Mouse (Mus musculus): ENCODE measurements around the gene Ncoa4. TPM values are rescaled to one million over a fixed set of nuclear protein-coding genes. Genes with fewer than 3 reads are reported as not detected.
A peak's percentile ranks its signal among the peaks of the same experiment; 100 is the strongest.
"Not testable (repeated sequence)": the region's sequence is repeated elsewhere in the genome, so short reads cannot be mapped to it uniquely, and the experiment has no call there.

The Ncoa4 gene
- polyA plus RNA-seq, 1 experiment from 2014 or later: 70.7 TPM

- 92% methylated on average over 11 of the region's 11 CpGs for WGBS
- H3K4me1 ChIP-seq: peaks cover 39% of the 10 kb centered on the region
- H3K9me3 ChIP-seq: no peaks in the 10 kb centered on the region
- no peak overlapping the region for H3K27ac ChIP-seq (replicated peaks)
- no peaks in the 10 kb centered on the region for H3K27me3 ChIP-seq (replicated peaks; ENCODE audit: low read depth, poor library complexity, severe bottlenecking)
- no peak for DNase-seq (ENCODE audit: low spot score)
- H3K36me3 ChIP-seq (replicated peaks): no peaks in the 10 kb centered on the region
- H3K4me3 ChIP-seq: no peak overlapping the region
Measured at GRCm38 (mm10) chr14:32163203-32163888, 3.7 kb downstream of the Ncoa4 start.

GRCm38 (mm10) chr14:32164173-32165051 lies 4.7 kb downstream of the Ncoa4 start:
- H3K9me3 ChIP-seq: no peaks in the 10 kb centered on the region
- no peaks in the 10 kb centered on the region for H3K36me3 ChIP-seq (replicated peaks)
- peaks cover 34% of the 10 kb centered on the region for H3K4me1 ChIP-seq
- H3K27ac ChIP-seq (replicated peaks): no peak overlapping the region
- H3K4me3 ChIP-seq: no peak overlapping the region
- no peaks in the 10 kb centered on the region for H3K27me3 ChIP-seq (replicated peaks; ENCODE audit: low read depth, poor library complexity, severe bottlenecking)
- 82% methylated on average over 8 of the region's 8 CpGs for WGBS
- DNase-seq (ENCODE audit: low spot score): no peak

DNA sequence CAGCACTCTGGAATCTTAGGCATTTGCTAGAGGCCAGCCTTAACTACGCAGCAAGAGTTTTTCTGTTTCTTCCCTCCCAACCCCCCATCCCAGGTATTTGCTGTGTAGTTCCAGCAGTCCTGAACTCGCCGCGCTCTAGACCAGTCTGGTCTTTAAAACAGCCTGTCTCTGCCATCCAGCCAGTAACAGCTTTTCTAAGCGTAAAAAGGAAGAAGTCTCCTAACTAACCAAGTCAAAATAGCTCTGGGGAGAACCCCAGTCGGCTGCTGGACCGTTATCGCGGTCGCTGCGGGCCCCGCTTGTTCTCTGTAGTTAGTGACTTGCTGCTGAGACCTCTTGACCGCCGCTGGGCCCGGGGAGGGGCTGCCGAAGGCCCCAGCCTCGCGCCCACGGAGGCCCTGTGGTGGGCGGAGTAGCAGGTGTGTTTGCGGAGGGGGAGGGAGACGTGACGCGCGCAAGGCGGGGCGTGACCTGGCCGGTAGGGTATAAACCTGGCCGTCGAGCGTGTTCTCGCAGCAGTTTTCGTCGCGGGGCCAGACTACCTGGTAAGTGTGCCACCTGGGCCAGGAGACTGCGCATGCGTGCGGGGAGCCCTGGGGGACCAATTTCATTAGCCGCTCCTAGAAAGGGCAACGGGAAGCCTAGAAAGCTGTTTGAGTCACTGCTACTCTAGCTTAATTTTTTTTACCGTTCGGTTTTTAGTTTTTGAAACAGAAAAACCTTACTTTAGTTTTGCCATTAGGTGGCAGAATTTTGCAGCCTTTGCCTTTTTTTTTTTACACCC lies 5.8 kb downstream of the Ncoa4 start:
- H3K4me3 ChIP-seq: peak overlapping the region; percentile 70
- H3K36me3 ChIP-seq (replicated peaks): no peaks in the 10 kb centered on the region
- H3K4me1 ChIP-seq: peaks cover 30% of the 10 kb centered on the region
- under 1% methylated on average over 42 of the region's 42 CpGs for WGBS
- peak overlapping the region; percentile 84 for H3K27ac ChIP-seq (replicated peaks)
- DNase-seq (ENCODE audit: low spot score): peak; percentile 86
- H3K27me3 ChIP-seq (replicated peaks; ENCODE audit: low read depth, poor library complexity, severe bottlenecking): no peaks in the 10 kb centered on the region
- H3K9me3 ChIP-seq: no peaks in the 10 kb centered on the region

- Histone ChIP-seq H3K4me3 (peak overlapping the region; percentile 70), H3K27me3 (replicated peaks; ENCODE audit: low read depth, poor library complexity, severe bottlenecking) (no peaks in the 10 kb centered on the region), H3K4me1 (peaks cover 25% of the 10 kb centered on the region), H3K27ac (replicated peaks) (no peak overlapping the region), H3K9me3 (no peaks in the 10 kb centered on the region), H3K36me3 (replicated peaks) (peaks cover 3% of the 10 kb centered on the region)
- WGBS: 70% methylated on average over 2 of the region's 2 CpGs
- no peak for DNase-seq (ENCODE audit: low spot score)
Measured at GRCm38 (mm10) chr14:32166062-32166441, 6.4 kb downstream of the Ncoa4 start.

DNA sequence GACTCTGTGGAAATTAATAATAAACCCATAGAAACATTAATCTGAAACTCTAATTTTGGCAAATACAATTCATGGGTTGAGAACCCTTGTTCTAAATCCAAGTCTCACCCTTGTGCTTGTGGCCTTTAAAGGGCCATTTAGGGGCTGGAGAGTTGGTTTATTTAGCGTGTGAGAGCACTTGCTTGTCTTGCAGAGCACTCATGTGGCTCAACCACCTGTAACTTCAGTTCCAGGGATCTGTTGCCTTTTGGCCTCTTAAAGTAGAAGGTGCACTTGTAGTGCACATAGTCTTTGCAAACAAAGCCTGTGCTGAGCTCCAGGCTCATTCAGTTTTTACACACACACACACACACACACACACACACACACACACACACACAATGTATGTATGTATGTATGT lies 7.2 kb downstream of the Ncoa4 start:
- no peaks in the 10 kb centered on the region for H3K27me3 ChIP-seq (replicated peaks; ENCODE audit: low read depth, poor library complexity, severe bottlenecking)
- peaks cover 19% of the 10 kb centered on the region for H3K4me1 ChIP-seq
- peaks cover 9% of the 10 kb centered on the region for H3K36me3 ChIP-seq (replicated peaks)
- no peaks in the 10 kb centered on the region for H3K9me3 ChIP-seq
- no peak overlapping the region for H3K27ac ChIP-seq (replicated peaks)
- WGBS: 89% methylated on average over 1 of the region's 1 CpGs
- H3K4me3 ChIP-seq: peak overlapping the region; percentile 70; the same call in 1 of the 2 replicates
- no peak for DNase-seq (ENCODE audit: low spot score)

DNA sequence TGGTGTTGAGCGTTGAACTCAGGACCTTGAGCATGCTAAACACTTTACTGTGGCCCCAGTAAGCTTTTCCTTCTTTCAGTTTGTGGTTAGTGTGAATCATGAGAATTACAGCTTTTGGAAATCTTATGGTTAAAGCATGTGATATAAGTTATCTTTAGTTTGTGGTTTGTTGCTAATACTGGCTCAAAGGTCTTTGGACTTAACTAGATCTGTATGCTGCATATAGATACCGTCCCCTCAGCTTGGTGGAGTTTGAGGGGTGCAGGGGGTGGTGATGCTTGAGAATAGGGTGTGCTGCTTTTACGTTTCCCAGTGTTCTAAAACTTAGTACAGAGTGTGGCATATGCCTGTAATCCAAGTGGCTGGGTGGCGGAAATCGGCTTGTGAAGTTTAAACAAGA lies 7.7 kb downstream of the Ncoa4 start:
- Histone ChIP-seq H3K4me3 (0 out of 2 replicates have a peak overlapping the region, but pooled peaks have one; percentile 70), H3K27ac (replicated peaks) (no peak overlapping the region), H3K4me1 (peaks cover 19% of the 10 kb centered on the region), H3K27me3 (replicated peaks; ENCODE audit: low read depth, poor library complexity, severe bottlenecking) (no peaks in the 10 kb centered on the region), H3K36me3 (replicated peaks) (peaks cover 13% of the 10 kb centered on the region), H3K9me3 (no peaks in the 10 kb centered on the region)
- no peak for DNase-seq (ENCODE audit: low spot score)
- WGBS: 91% methylated on average over 5 of the region's 5 CpGs

GRCm38 (mm10) chr14:32168653-32169231 lies 9.1 kb downstream of the Ncoa4 start:
- no peaks in the 10 kb centered on the region for H3K27me3 ChIP-seq (replicated peaks; ENCODE audit: low read depth, poor library complexity, severe bottlenecking)
- H3K9me3 ChIP-seq: no peaks in the 10 kb centered on the region
- H3K4me3 ChIP-seq: no peak overlapping the region
- H3K4me1 ChIP-seq: peaks cover 19% of the 10 kb centered on the region
- DNase-seq (ENCODE audit: low spot score): no peak
- peaks cover 25% of the 10 kb centered on the region for H3K36me3 ChIP-seq (replicated peaks)
- no peak overlapping the region; the same call in 1 of the 2 replicates for H3K27ac ChIP-seq (replicated peaks)
- WGBS: 81% methylated on average over 3 of the region's 3 CpGs

DNA sequence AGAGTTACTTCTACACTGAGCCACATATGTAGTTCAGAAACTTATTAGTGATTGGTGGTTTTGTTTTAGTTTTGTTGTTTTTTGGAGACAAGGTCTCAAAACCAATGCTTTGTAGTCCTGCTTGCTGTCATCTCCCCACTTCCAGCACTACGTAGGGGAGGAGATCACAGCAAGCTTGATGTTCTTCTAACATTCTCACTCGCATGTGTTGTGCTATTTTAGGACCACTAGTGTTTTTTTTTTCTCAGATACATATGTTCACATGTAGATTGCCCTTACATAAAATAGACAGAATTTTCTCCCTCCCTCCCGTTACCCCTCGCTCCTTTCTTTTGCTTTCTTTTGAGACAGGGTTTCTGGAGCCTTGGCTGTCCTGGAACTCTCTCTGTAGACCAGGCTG lies 10.5 kb downstream of the Ncoa4 start:
- Histone ChIP-seq H3K4me1 (peaks cover 9% of the 10 kb centered on the region), H3K36me3 (replicated peaks) (peaks cover 38% of the 10 kb centered on the region), H3K27me3 (replicated peaks; ENCODE audit: low read depth, poor library complexity, severe bottlenecking) (no peaks in the 10 kb centered on the region), H3K4me3 (no peak overlapping the region), H3K27ac (replicated peaks) (no peak overlapping the region), H3K9me3 (no peaks in the 10 kb centered on the region)
- DNase-seq (ENCODE audit: low spot score): no peak
- WGBS: 89% methylated on average over 4 of the region's 4 CpGs

- peaks cover 63% of the 10 kb centered on the region for H3K36me3 ChIP-seq (replicated peaks)
- no peaks in the 10 kb centered on the region for H3K9me3 ChIP-seq
- no peak overlapping the region for H3K27ac ChIP-seq (replicated peaks)
- WGBS: 90% methylated on average over 2 of the region's 2 CpGs
- H3K4me1 ChIP-seq: no peaks in the 10 kb centered on the region
- H3K4me3 ChIP-seq: no peak overlapping the region
- H3K27me3 ChIP-seq (replicated peaks; ENCODE audit: low read depth, poor library complexity, severe bottlenecking): no peaks in the 10 kb centered on the region
- DNase-seq (ENCODE audit: low spot score): no peak
Measured at GRCm38 (mm10) chr14:32175310-32175709, 15.6 kb downstream of the Ncoa4 start.

DNA sequence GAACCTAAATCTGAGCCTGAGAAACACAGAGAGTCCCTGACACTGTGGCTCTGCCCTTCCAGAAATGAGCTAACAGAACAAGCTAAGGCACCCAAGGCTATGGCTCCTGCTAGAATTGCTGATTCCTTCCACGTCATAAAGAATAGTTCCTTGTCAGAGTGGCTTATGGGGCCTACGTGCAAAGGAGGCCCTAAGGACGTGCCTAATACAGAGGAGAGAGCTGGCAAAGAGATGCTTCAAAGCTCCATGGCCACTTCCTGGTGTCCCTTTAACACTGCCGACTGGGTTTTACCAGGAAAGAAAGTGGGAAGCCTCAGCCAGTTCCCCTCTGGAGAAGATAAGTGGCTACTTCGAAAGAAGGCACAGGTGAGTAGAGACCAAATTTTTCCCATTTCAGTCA lies 16.9 kb downstream of the Ncoa4 start:
- not testable (repeated sequence) for DNase-seq (ENCODE audit: low spot score); H3K9me3 ChIP-seq; H3K27me3 ChIP-seq (replicated peaks; ENCODE audit: low read depth, poor library complexity, severe bottlenecking); H3K27ac ChIP-seq (replicated peaks); H3K4me1 ChIP-seq; H3K4me3 ChIP-seq
- H3K36me3 ChIP-seq (replicated peaks): peaks cover 69% of the 10 kb centered on the region
- WGBS: 86% methylated on average over 5 of the region's 5 CpGs

DNA sequence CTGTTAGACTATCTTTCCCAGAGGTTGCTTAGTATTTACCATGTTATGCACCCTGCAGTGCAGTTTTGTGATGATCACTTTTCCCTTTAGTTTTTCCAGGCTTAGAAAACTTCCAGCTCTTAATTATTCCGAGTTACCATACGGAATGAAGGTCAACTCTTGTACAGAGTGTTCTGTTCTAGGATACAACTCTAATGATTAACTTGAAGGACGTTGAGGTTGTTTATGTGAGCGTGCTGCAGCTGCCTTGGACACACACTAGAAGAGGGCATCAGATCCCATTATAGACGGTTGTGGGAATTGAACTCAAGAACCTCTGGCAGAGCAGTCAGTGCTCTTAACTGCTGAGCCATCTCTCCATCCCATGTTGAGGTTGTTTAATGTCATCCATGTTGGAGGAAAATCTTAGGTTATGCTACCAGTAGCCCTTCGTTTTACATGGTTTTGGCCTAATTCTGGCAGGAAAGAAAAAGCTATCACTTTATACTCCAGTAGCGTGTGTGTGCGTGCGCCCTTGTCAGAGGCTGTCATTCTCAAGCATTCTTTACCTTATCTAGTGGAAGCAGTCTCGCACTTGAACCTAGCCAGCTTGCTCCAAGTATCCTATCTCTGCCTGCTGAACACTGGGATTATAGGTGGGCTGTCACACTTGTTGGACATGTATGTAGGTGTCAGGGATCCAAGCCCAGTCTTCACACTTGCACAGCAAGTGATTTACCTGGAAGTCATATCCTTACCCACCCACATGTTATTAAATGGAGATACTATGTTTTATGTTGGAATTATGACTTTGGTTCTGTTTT lies 19.9 kb downstream of the Ncoa4 start:
- no peaks in the 10 kb centered on the region for H3K4me1 ChIP-seq
- peaks cover 72% of the 10 kb centered on the region for H3K36me3 ChIP-seq (replicated peaks)
- no peak overlapping the region for H3K4me3 ChIP-seq
- no peaks in the 10 kb centered on the region for H3K27me3 ChIP-seq (replicated peaks; ENCODE audit: low read depth, poor library complexity, severe bottlenecking)
- no peak for DNase-seq (ENCODE audit: low spot score)
- WGBS: 93% methylated on average over 10 of the region's 10 CpGs
- H3K9me3 ChIP-seq: no peaks in the 10 kb centered on the region
- no peak overlapping the region for H3K27ac ChIP-seq (replicated peaks)

All from embryonic facial prominence, embryonic 10.5 days (tissue).